Mouse (Mus musculus) forebrain, embryonic 14.5 days (tissue): ENCODE data around the gene Rpl22. TPM values are rescaled to one million over a fixed set of nuclear protein-coding genes. Genes with fewer than 3 reads are reported as not detected.

ENCODE experiments used
- ATAC-seq: fragments of 200-750 bp; cut with Nextera tagmentation; 2 replicates; pipeline ENCODE4 v1.8.0; 2017; ENCODE audit warnings: mild to moderate bottlenecking, moderate library complexity
- DNase-seq: peaks from one replicate; pipeline ENCODE4 v3.0.0-alpha.2; 2015; ENCODE audit warnings: low spot score
- H3K27ac ChIP-seq: fragments of 300-500 bp; sonication (generic); 2 replicates; pipeline ENCODE4 v1.5.1; 2014; ENCODE audit warnings: low read depth, mild to moderate bottlenecking, control low read depth, low read length, moderate library complexity
- H3K27me3 ChIP-seq: fragments of 300-500 bp; sonication (generic); replicated peaks from 2 replicates; pipeline ENCODE4 v1.6.1; 2014; ENCODE audit warnings: low read length, control low read depth, mixed read lengths; ENCODE audit not compliant: control insufficient read depth, insufficient read depth
- H3K36me3 ChIP-seq: fragments of 300-500 bp; sonication (generic); 2 replicates; pipeline ENCODE4 v1.6.1; 2014; ENCODE audit warnings: low read length, control low read depth; ENCODE audit not compliant: control insufficient read depth, insufficient read depth
- H3K4me1 ChIP-seq: fragments of 300-500 bp; sonication (generic); 2 replicates; pipeline ENCODE4 v1.6.1; 2014; ENCODE audit warnings: antibody characterized with exemption, low read length, control low read depth; ENCODE audit not compliant: control insufficient read depth, insufficient read depth
- H3K4me2 ChIP-seq: fragments of 300-500 bp; sonication (generic); 2 replicates; pipeline ENCODE4 v1.6.1; 2014; ENCODE audit warnings: mild to moderate bottlenecking, control low read depth, low read length
- H3K4me3 ChIP-seq: fragments of 300-500 bp; sonication (generic); 2 replicates; pipeline ENCODE4 v1.5.1; 2014; ENCODE audit warnings: low read depth, low read length, control low read depth
- H3K9ac ChIP-seq: fragments of 300-500 bp; sonication (generic); 2 replicates; pipeline ENCODE4 v1.6.1; 2014; ENCODE audit warnings: mild to moderate bottlenecking, low read length, control low read depth, moderate library complexity
- H3K9me3 ChIP-seq: fragments of 300-500 bp; sonication (generic); replicated peaks from 2 replicates; pipeline ENCODE4 v1.6.1; 2016; ENCODE audit warnings: low read length, control low read depth, mixed read lengths; ENCODE audit not compliant: control insufficient read depth
- WGBS: fragments of 180-500 bp; shearing (Covaris S2); extraction: QIAGEN DNeasy Blood & Tissue Kit; methylation state at CpG from one replicate; pipeline ENCODE4 v1.1.7; 2014; 5-methylcytosine and 5-hydroxymethylcytosine counted together
- polyA plus RNA-seq: library from polyadenylated mRNA; unstranded; fragments of >200 nt; fragmentation: Nextera tagmentation; extraction: Ambion mirVana; gene quantifications from 2 replicates; pipeline ENCODE4 v1.2.1, GENCODE M21; 2014

The Rpl22 gene
- polyA plus RNA-seq, 1 experiment from 2014 or later = 235 TPM

GRCm38 (mm10) chr4:152294188-152294929 lies 31.2 kb upstream of the Rpl22 start:
- H3K4me3 ChIP-seq = no peak overlapping the region
- peaks cover 23% of the 10 kb centered on the region for H3K4me1 ChIP-seq
- H3K4me2 ChIP-seq = no peak overlapping the region
- no peak for DNase-seq
- no peaks in the 10 kb centered on the region for H3K9me3 ChIP-seq
- peaks cover 52% of the 10 kb centered on the region for H3K27me3 ChIP-seq
- WGBS = 61% methylated on average over 10 of the region's 10 CpGs
- H3K36me3 ChIP-seq = no peaks in the 10 kb centered on the region
- H3K27ac ChIP-seq = no peak overlapping the region
- ATAC-seq = no peak
- no peak overlapping the region for H3K9ac ChIP-seq

- ATAC-seq (no peak), DNase-seq (no peak)
- H3K9ac ChIP-seq = no peak overlapping the region
- 68% methylated on average over 4 of the region's 4 CpGs for WGBS
- no peak overlapping the region for H3K4me3 ChIP-seq
- H3K27me3 ChIP-seq = peaks cover 38% of the 10 kb centered on the region
- H3K9me3 ChIP-seq = no peaks in the 10 kb centered on the region
- H3K4me2 ChIP-seq = no peak overlapping the region
- peaks cover 12% of the 10 kb centered on the region for H3K4me1 ChIP-seq
- peaks cover 9% of the 10 kb centered on the region for H3K36me3 ChIP-seq
- no peak overlapping the region for H3K27ac ChIP-seq
Observed at GRCm38 (mm10) chr4:152295916-152296315, 29.6 kb upstream of the Rpl22 start.

- WGBS = 21% methylated on average over 8 of the region's 8 CpGs
- DNase-seq = no peak
- H3K36me3 ChIP-seq = peaks cover 13% of the 10 kb centered on the region
- H3K4me3 ChIP-seq = peak overlapping the region; percentile 95
- peaks cover 11% of the 10 kb centered on the region for H3K4me1 ChIP-seq
- H3K27ac ChIP-seq = no peak overlapping the region
- no peak for ATAC-seq
- H3K4me2 ChIP-seq = peak overlapping the region; percentile 66
- peaks cover 34% of the 10 kb centered on the region for H3K27me3 ChIP-seq
- H3K9me3 ChIP-seq = no peaks in the 10 kb centered on the region
- peak overlapping the region; percentile 46; the same call in 1 of the 2 replicates for H3K9ac ChIP-seq
Observed at GRCm38 (mm10) chr4:152296371-152296770, 29.2 kb upstream of the Rpl22 start.

- H3K27me3 ChIP-seq = peaks cover 26% of the 10 kb centered on the region
- ATAC-seq = peak; percentile 96
- under 1% methylated on average over 119 of the region's 119 CpGs for WGBS
Observed at GRCm38 (mm10) chr4:152296874-152297861, 28.4 kb upstream of the Rpl22 start, which contains the start of gene Icmt. Gene Icmt (plus strand): TSS chr4:152297227.

GRCm38 (mm10) chr4:152298836-152299235 lies 26.7 kb upstream of the Rpl22 start:
- Histone ChIP-seq H3K9me3 (no peaks in the 10 kb centered on the region), H3K4me1 (peaks cover 11% of the 10 kb centered on the region), H3K4me2 (peak overlapping the region; percentile 95; the same call in 1 of the 2 replicates), H3K9ac (peak overlapping the region; percentile 98; the same call in 1 of the 2 replicates), H3K36me3 (peaks cover 36% of the 10 kb centered on the region), H3K27me3 (peaks cover 9% of the 10 kb centered on the region), H3K4me3 (no peak overlapping the region), H3K27ac (no peak overlapping the region)
- 87% methylated on average over 14 of the region's 14 CpGs for whole genome bisulfite sequencing
- DNase-seq (no peak), ATAC-seq (no peak)

More at GRCm38 (mm10) chr4:152296874-152297861, 28.4 kb upstream of the Rpl22 start, which contains the start of gene Icmt:
- Histone ChIP-seq H3K4me3 (peak within 1 kb of the TSS; percentile 95), H3K36me3 (peaks cover 21% of the 10 kb centered on the region), H3K9ac (peak within 1 kb of the TSS; percentile 98), H3K4me1 (peaks cover 11% of the 10 kb centered on the region), H3K4me2 (peak within 1 kb of the TSS; percentile 95), H3K9me3 (no peaks in the 10 kb centered on the region), H3K27ac (peak within 1 kb of the TSS; percentile 39; the same call in 1 of the 2 replicates)
- DNase-seq = peak; percentile 99

GRCm38 (mm10) chr4:152300375-152300774 lies 25.2 kb upstream of the Rpl22 start:
- WGBS = 74% methylated on average over 8 of the region's 8 CpGs
- Histone ChIP-seq H3K36me3 (peaks cover 49% of the 10 kb centered on the region), H3K4me3 (no peak overlapping the region), H3K9me3 (no peaks in the 10 kb centered on the region), H3K27me3 (peaks cover 3% of the 10 kb centered on the region), H3K27ac (no peak overlapping the region), H3K9ac (no peak overlapping the region), H3K4me2 (no peak overlapping the region), H3K4me1 (peaks cover 11% of the 10 kb centered on the region)
- DNase-seq = no peak
- no peak for ATAC-seq

GRCm38 (mm10) chr4:152302012-152302411 lies 23.5 kb upstream of the Rpl22 start:
- Histone ChIP-seq H3K36me3 (peaks cover 49% of the 10 kb centered on the region), H3K27ac (no peak overlapping the region), H3K4me3 (no peak overlapping the region), H3K9me3 (no peaks in the 10 kb centered on the region), H3K4me2 (no peak overlapping the region), H3K9ac (no peak overlapping the region), H3K27me3 (no peaks in the 10 kb centered on the region), H3K4me1 (peaks cover 8% of the 10 kb centered on the region)
- no peak for ATAC-seq
- whole genome bisulfite sequencing = 77% methylated on average over 11 of the region's 11 CpGs
- DNase-seq = no peak

- ATAC-seq (no peak), DNase-seq (no peak)
- H3K27me3 ChIP-seq = no peaks in the 10 kb centered on the region
- no peak overlapping the region for H3K9ac ChIP-seq
- H3K36me3 ChIP-seq = peaks cover 52% of the 10 kb centered on the region
- no peak overlapping the region for H3K27ac ChIP-seq
- H3K4me3 ChIP-seq = no peak overlapping the region
- peaks cover 4% of the 10 kb centered on the region for H3K4me1 ChIP-seq
- no peak overlapping the region for H3K4me2 ChIP-seq
- H3K9me3 ChIP-seq = no peaks in the 10 kb centered on the region
- 95% methylated on average over 10 of the region's 10 CpGs for WGBS
Observed at GRCm38 (mm10) chr4:152303172-152303571, 22.4 kb upstream of the Rpl22 start.
